Mouse (Mus musculus): ENCODE measurements around the gene Trim47.

The Trim47 gene

GRCm38 (mm10) chr11:116088741-116089394, 38.1 kb downstream of the Trim47 start:
- DNase-seq (ENCODE audit: low read depth in 1 of 2, low spot score in 2 of 2), result no peak

GRCm38 (mm10) chr11:116088188-116088587, 38.8 kb downstream of the Trim47 start:
- no peak for DNase-seq (ENCODE audit: low read depth in 1 of 2, low spot score in 2 of 2)

GRCm38 (mm10) chr11:116087194-116088130, 39.5 kb downstream of the Trim47 start:
- peak; percentile 59 to 77 for DNase-seq (ENCODE audit: low read depth in 1 of 2, low spot score in 2 of 2)

- DNase-seq (ENCODE audit: low read depth in 1 of 2, low spot score in 2 of 2), result peak; percentile 95 to 97
Observed at GRCm38 (mm10) chr11:116086258-116087193, 40.5 kb downstream of the Trim47 start, which contains the start of gene Wbp2. TSS of gene Wbp2 (minus strand) at chr11:116086995.

- DNase-seq (ENCODE audit: low read depth in 1 of 2, low spot score in 2 of 2), result no peak
Observed at GRCm38 (mm10) chr11:116084166-116084565, 42.8 kb downstream of the Trim47 start.

- DNase-seq (ENCODE audit: low read depth in 1 of 2, low spot score in 2 of 2), result no peak
Observed at GRCm38 (mm10) chr11:116083096-116083672, 43.8 kb downstream of the Trim47 start.

- DNase-seq (ENCODE audit: low read depth in 1 of 2, low spot score in 2 of 2), result peak in 1 of 2 experiments; percentile 24
Observed at GRCm38 (mm10) chr11:116081081-116081480, 45.9 kb downstream of the Trim47 start.

GRCm38 (mm10) chr11:116079511-116079910, 47.5 kb downstream of the Trim47 start:
- DNase-seq (ENCODE audit: low read depth in 1 of 2, low spot score in 2 of 2), result no peak

GRCm38 (mm10) chr11:116078676-116079320, 48.2 kb downstream of the Trim47 start:
- no peak for DNase-seq (ENCODE audit: low read depth in 1 of 2, low spot score in 2 of 2)

- peak in 1 of 2 experiments; percentile 67 for DNase-seq (ENCODE audit: low read depth in 1 of 2, low spot score in 2 of 2)
Observed at GRCm38 (mm10) chr11:116078221-116078620, 48.8 kb downstream of the Trim47 start.

GRCm38 (mm10) chr11:116077446-116078204, 49.4 kb downstream of the Trim47 start, which contains the start of gene Unc13d:
TSS of gene Unc13d (minus strand) at chr11:116077961.
- peak; percentile 33 to 59 for DNase-seq (ENCODE audit: low read depth in 1 of 2, low spot score in 2 of 2)

- DNase-seq (ENCODE audit: low read depth in 1 of 2, low spot score in 2 of 2), result no peak
Observed at GRCm38 (mm10) chr11:116076836-116077235, 50.2 kb downstream of the Trim47 start.

GRCm38 (mm10) chr11:116076266-116076540, 50.8 kb downstream of the Trim47 start:
- DNase-seq (ENCODE audit: low read depth in 1 of 2, low spot score in 2 of 2), result no peak

GRCm38 (mm10) chr11:116075539-116076265, 51.3 kb downstream of the Trim47 start:
- DNase-seq (ENCODE audit: low read depth in 1 of 2, low spot score in 2 of 2), result no peak

- no peak for DNase-seq (ENCODE audit: low read depth in 1 of 2, low spot score in 2 of 2)
Observed at GRCm38 (mm10) chr11:116074436-116074991, 52.5 kb downstream of the Trim47 start.

GRCm38 (mm10) chr11:116072608-116073007, 54.4 kb downstream of the Trim47 start:
- DNase-seq (ENCODE audit: low read depth in 1 of 2, low spot score in 2 of 2), result no peak

- no peak for DNase-seq (ENCODE audit: low read depth in 1 of 2, low spot score in 2 of 2)
Observed at GRCm38 (mm10) chr11:116071510-116071909, 55.5 kb downstream of the Trim47 start.

- no peak for DNase-seq (ENCODE audit: low read depth in 1 of 2, low spot score in 2 of 2)
Observed at GRCm38 (mm10) chr11:116065345-116065744, 61.7 kb downstream of the Trim47 start.
